Mouse (Mus musculus) CD4-positive helper T cell, adult 2 months (primary cell): ENCODE measurements around the gene Gimap4.
"Not testable (repeated sequence)": the region's sequence is repeated elsewhere in the genome, so short reads cannot be mapped to it uniquely, and the experiment has no call there.

Experiments
- DNase-seq: peaks from one replicate; pipeline ENCODE4 v3.0.0-alpha.2; 2012; ENCODE audit warnings: low read depth, missing footprints, low spot score

Gene Gimap4

DNA sequence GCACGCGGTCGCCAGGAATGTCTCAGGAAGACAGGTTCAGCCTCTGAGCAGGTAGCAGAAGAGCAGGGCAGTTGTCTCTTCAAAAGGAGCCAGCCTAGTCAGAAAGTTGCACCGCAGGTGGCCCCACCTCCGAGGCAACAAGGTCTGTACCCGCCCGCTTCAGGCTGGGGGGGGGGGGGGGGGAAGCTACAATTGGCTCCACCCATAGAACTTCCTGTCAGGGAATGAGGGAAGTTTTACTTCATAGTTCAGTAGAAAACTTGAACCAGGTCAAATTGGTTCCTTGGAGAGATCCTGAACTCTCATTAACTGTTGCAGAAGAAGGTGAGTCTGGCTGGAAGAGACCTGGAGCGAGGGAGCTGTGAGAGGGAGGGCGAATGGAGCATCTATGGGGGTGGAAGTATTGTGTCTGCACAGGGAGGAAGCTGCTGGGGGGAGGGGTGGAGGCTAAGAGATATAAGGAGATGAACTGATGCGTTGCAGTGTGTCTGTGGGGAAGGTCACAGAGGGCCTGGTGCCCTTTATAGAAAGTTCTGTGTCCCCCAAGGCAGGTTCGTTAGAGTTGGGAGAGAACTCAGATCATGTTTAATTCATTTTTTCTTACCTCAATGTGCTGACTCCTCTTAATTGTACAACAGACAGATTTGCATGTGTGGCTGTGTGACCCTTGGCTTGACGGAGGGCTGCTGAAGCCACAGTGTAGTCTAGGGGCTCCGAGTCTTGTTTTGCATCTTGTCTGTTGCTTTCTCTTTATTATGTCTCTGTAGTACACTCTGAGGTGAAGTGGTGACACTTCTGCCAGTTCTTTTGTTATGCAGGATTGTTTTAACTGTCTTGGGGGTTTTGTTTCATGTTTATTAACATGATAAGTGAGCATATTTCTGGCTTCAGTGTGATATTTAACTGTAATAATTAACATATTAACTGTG, 8.2 kb upstream of the Gimap4 start, which contains the start of gene Gimap9:
Gene Gimap9 (plus strand): TSS at position 199 of the 929 bp plus-strand sequence.
- peak; percentile 92 for DNase-seq

DNA sequence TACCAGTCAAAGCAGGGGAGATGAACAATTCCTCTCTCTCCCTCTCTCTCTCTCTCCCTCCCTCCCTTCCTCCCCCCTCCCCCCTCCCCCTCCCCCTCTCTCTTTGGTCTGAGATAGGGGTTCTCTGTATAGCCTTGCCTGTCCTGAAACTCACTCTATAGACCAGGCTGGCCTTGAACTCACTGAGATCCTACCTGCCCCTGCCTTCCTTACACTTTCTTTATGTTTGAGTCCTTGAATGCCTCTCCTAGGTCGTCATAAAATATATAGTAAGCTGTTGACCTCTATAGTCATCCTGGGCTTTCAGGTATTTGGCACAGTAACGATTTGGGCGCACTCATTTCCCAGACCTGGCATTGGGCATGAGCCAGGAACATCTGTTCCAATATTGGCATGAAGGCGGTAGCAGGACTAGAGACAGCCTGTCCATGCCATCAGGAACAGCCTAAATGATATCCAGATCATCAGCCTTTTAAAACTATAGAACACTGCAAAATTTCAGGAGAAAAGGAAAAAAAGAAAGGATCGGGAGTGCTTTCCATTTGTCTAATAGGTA, 7.4 kb upstream of the Gimap4 start:
- DNase-seq: no peak

GRCm38 (mm10) chr6:48677492-48678345, 6.6 kb upstream of the Gimap4 start:
- DNase-seq: peak; percentile 56

GRCm38 (mm10) chr6:48678391-48678790, 6.0 kb upstream of the Gimap4 start:
- no peak for DNase-seq

- peak; percentile 80 for DNase-seq
These were observed 4.6 kb upstream of the Gimap4 start for GRCm38 (mm10) chr6:48679701-48680100.

DNA sequence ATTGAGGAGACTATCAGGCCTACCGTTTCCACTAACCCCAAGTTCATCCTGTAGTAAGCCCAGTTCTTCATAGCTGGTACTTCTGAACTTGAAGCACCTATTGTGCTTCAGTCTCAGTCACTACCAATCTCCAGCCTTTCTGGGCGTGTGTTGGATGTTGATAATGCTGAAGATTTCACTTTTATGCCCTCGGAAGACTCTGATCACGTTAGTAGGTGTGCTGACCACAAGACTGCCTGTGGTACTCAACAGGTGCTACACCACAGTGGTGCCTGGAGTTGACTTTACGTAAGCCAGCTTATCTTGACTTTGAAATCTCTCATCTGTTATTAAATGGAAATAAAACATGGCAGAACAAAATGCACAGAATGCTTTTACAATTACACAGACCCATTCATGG, 3.9 kb upstream of the Gimap4 start:
- DNase-seq: peak; percentile 89

DNA sequence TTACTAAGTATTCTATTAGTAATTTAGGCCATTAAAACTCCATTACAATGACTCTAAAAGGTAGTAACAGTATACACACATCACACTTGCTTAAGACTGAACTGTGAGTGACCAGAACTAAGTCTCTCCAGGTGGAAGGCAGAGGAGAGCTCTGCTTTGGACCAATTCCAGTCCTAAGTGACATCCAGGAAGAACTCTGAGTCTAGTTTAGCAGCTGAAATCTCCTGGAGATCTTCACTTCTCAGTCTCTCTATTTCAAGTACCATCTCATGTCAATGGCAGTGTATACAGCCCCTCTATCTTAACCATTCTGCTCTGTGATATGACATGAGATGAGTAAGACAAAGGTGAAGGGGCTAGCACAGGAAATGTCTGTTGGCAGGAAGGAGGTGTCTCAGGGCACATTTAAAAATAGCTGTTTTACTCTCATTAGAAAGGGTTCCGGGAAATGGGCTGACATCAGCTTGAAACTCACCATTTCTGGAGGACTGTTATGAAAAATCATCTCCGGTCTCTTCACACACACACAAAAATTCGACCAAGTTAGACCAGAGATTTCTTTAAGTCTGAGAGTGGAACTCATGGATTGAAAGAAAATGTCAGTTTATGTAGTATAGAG, 2.8 kb upstream of the Gimap4 start:
- peak; percentile 77 for DNase-seq

- DNase-seq: no peak
These were observed 2.1 kb upstream of the Gimap4 start for GRCm38 (mm10) chr6:48682271-48682670.

DNA sequence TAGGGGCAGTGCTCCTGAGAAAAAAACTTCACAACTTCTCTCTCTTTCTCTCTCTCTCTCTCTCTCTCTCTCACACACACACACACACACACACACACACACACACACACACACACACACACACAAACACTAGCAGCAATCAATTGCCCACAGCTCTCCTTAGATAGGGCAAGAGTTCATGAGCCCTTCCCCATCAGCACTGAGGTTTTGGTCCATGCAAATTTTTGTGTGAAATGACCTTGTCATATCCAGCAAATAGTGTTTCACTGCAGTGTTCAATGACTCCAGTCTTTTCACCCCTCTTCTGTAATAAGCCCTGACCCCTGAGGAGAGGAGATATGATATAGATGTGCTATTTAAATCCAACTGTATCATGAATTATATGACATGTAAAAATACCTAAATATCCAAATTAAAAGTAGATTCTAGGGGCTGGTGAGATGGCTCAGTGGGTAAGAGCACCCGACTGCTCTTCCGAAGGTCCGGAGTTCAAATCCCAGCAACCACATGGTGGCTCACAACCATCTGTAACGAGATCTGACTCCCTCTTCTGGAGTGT, 1.0 kb upstream of the Gimap4 start:
- DNase-seq: not testable (repeated sequence)

- no peak for DNase-seq
These were observed 457 bp downstream of the Gimap4 start for GRCm38 (mm10) chr6:48684806-48685205.

DNA sequence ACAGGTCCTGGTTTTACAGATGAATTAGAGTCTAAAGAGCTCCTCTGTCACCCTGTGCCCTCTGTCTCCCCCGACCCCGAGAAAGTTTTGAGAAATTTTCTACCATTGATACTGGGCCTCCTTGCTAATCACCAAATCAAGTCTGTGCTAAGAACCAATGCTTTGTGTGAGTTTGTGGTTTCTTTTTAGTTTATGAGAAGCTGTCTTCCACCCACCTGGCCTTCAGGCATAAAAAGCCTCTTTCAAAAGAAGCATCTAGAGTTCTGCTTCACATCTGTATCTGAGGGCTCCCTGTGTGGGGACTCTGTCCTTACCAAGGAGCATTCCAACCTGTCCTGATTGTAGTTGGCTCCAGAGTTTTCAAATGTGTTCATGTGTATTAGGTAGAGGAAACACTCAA, 902 bp downstream of the Gimap4 start:
- peak; percentile 53 for DNase-seq

DNA sequence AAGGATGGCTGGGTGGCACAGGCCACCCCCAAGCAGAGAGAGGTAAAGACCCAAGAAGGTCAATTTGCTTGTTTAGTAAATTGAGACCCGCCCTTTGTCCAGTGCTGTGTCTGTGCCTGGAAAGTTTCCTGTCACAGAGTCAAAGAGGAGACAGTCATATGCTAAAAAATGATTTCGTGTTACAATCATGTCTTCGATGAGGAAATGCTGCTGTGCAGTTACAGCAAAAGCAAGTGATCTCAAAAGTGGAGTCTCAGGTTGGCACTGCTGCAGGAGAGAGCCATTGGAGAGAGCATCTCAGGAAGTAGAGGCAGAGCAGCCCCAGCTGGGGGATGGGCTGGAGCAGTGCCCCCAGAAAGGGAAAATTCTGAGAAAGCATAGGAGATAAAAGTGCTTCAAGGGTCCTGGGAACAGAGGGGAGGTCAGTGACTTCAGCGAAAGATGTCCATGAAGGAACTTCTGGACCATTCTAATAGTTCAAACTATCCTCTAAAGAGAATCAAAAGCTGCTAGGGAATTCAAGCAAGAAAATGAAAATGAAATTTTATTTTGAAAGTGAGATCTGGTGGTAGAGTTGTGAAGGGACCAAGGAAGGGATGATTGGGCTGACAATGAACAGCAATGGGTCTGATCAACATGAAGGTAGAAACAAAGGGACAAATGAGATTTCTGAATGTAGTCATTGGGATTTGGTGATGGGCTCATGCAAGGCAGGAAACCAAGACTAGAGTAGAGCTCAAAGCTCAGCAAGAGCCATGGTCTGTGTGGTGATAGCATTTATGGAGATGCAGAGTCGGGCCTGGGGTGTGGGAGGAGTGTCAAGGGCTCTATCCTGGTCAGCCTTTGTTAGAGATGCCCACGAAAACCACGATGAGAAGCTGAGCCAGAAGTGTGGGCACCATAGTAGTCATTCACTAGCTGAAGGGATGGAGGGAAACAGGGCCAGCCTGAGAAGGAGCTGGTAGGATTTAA, 1.6 kb downstream of the Gimap4 start:
- peak; percentile 45 for DNase-seq

GRCm38 (mm10) chr6:48687077-48687476, 2.7 kb downstream of the Gimap4 start:
- peak; percentile 37 for DNase-seq

DNA sequence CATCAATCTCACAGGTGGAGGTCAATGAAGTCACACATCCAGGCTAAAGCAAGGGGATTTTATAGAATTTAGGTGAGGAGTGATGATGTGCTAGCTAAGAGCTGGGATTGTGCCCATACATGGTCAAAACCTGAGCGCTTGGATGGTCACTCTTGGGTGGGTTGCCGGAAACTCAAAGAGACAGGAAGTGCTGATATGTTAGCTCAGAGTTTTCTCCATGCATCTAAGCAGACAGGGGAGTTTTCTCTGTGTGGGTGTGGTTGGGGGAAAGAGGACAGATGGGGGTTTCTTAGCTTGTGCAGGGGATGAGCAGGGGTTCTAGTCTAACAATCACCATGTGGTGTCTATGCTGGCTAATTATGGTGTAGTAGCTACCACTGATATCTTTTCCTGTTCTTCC, 5.0 kb downstream of the Gimap4 start:
- peak; percentile 42 for DNase-seq

DNA sequence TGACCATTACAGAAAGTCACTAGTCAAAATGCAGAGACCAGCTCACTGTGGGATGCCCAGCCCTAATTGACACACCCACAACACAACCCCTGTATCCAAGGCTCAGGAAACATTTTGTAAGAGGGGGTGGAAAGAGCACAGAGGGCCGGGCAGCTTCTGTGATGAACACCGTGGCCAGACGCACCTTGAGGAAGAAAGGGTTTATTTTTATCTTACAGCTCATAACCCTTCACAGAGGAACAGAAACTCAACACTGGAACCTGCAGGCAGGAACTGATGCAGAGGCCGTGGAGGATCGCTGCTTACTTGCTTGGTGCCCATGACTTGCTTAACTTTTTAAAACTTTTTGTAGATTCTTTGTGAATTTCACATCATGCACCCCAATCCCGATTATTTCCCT, 8.6 kb downstream of the Gimap4 start:
- DNase-seq: no peak

DNA sequence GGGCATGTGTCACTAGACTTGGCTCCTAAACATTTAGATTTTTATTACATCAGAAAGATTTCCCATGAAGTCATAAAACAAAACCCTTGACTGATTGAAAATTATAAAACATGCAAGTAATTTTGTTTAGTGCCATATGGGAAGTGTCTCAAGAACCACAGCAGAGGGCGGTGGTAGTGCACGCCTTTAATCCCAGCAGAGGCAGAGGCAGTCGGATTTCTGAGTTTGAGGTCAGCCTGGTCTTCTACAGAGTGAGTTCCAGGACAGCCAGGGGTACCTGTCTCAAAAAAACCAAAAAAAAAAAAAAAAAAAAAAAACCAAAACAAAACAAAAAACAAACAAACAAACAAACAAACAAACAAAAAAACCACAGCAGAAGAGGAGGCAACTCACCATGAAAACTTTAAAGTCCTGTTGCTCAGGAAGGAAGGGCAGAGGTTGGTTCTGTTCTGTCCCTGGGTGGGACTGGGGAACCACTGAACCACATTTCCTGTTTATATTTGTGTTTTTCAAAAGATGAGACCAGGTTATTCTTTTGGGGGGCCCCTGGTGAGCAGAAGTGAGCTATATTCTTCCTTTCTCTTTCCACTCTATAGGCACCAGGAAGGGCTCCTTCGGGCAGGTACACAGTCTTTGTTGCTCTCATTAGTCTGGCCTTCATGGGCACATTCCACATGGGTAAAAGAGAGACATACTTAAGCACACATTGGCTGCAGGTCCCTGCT, 12.6 kb downstream of the Gimap4 start:
- peak; percentile 48 for DNase-seq

- no peak for DNase-seq
These were observed 13.2 kb downstream of the Gimap4 start for GRCm38 (mm10) chr6:48697555-48697930.

DNA sequence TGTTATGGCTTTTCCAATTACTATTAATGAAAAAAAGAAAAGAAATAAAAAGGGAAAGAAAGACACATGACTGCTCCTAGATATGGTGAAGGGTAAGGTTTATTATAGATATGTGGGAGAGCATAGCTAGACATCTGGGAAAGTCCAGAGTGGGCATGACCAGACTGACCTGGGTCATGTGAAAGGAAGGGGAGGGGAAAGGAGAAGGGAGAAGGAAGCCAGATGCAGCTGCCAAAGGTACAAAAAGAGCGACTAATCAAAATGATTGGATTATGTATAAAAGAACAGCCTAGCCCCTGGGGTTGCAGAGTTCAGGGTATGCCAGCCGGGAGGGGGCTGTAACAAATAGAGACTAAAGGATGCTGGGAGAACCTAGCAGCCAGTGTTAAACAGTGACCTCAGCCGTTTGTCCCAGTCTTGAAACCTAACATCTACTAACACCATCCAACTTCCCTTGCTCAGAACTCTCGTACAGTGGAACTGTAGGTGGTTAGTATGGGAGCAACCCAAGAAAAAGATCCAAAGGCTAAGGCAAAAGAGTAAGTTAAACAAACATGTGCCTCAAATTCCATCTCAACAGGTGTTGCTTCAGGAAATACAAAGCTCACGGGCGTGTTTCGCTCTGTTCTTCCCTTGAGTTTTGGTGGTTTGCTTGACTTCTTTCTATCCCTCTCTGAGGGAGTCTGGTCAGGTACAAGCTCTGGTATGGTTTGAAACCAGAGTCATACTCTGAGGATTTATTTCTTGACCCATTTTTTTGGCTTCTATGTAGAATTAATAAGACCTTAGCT, 13.9 kb downstream of the Gimap4 start:
- no peak for DNase-seq

DNA sequence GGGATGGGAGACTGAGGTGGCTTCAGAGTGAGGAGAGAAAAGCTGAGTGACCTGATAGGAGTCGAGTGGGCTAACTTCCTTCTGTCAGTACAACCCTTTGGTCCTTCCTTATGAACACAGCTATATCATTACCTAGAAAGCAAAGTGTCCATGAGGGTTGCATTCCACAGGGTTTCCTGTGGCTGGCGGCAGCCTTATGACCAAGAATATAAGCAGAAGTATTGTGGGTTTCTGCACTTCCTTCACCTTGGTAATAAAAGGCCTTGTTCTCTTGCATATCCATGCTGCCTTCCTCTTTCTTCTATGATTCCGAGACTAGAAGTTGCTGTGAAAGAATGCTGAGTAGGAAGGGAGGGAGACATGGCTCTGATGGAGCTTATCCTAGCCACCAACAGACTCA, 14.5 kb downstream of the Gimap4 start:
- DNase-seq: no peak
